Mouse (Mus musculus): ENCODE results near the gene E030030I06Rik.

GRCm38 (mm10) chr10:22149073-22149690 is at the start of gene E030030I06Rik:
- no peak for TF ChIP-seq CTCF (conservative IDR thresholded peaks at IDR 0.05; ENCODE audit: insufficient read depth, insufficient read length, low read depth, low read length)
- TF ChIP-seq POLR2A (IDR thresholded peaks at IDR 0.05; ENCODE audit: low read depth, low read length) = no peak
